Mouse (Mus musculus) gastrocnemius, adult 8-10 months (tissue): Measurements from ENCODE around the gene Zfp715. TPM values are rescaled to one million over a fixed set of nuclear protein-coding genes. Genes with fewer than 3 reads are reported as not detected.
"Not testable (repeated sequence)": the region's sequence is repeated elsewhere in the genome, so short reads cannot be mapped to it uniquely, and the experiment has no call there.

Experiments used
- DNase-seq, 2 experiments: peaks; one replicate each; pipeline ENCODE4 v3.0.0; 2022; ENCODE audit warnings: low spot score in 2 of 2
- total RNA-seq, 4 experiments: library from RNA; stranded (reverse); gene quantifications; 2 replicates each; pipeline ENCODE4 v1.2.4; 2022

The Zfp715 gene
- total RNA-seq: 10 to 100 TPM in 2 of 4 experiments, 1 to 10 TPM in 2; 9.9 to 11.7 (median 10.6) TPM

GRCm38 (mm10) chr7:43313013-43313428, at the start of gene Zfp715:
TSS of gene Zfp715 (minus strand) at chr7:43313294.
- DNase-seq: peak; percentile 75 to 88

DNA sequence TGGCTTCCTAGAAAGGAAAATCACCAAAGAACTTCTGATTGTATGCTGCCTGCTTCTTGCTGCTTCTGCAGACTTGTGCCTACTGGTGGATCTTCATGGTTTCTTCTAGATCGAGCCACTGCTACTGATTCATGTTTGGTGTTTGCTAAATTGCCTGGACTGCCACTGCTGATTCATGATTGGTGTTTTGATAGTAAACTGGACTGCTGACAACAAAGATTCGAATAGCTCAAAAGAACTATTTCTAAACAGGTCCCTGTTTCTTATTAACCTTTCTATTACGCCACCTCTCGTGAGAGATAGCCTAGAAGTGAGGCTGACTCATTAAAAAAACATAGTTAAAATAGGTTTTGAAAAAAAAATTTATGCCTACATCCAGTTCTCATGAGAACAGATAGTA, 48.9 kb upstream of the Zfp715 start:
- DNase-seq: no peak

GRCm38 (mm10) chr7:43361442-43361841, 48.3 kb upstream of the Zfp715 start:
- no peak for DNase-seq

DNA sequence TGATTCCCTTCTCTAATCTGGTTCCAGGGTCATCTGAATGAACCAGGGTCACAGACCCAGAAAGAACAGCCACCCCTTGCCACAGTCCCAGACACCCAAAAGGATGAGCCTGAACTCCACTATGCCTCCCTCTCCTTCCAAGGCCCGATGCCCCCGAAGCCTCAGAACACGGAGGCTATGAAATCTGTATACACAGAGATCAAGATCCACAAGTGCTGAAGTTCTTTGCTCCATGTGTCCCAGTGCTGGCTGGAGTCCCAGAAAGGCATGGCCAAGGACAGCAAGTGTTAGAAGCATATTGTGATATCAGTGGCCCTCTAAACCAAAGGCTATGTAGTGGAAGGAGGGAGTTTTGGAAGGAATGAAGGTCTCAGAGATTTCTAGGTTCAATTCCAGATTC, 45.5 kb upstream of the Zfp715 start:
- DNase-seq: no peak

DNA sequence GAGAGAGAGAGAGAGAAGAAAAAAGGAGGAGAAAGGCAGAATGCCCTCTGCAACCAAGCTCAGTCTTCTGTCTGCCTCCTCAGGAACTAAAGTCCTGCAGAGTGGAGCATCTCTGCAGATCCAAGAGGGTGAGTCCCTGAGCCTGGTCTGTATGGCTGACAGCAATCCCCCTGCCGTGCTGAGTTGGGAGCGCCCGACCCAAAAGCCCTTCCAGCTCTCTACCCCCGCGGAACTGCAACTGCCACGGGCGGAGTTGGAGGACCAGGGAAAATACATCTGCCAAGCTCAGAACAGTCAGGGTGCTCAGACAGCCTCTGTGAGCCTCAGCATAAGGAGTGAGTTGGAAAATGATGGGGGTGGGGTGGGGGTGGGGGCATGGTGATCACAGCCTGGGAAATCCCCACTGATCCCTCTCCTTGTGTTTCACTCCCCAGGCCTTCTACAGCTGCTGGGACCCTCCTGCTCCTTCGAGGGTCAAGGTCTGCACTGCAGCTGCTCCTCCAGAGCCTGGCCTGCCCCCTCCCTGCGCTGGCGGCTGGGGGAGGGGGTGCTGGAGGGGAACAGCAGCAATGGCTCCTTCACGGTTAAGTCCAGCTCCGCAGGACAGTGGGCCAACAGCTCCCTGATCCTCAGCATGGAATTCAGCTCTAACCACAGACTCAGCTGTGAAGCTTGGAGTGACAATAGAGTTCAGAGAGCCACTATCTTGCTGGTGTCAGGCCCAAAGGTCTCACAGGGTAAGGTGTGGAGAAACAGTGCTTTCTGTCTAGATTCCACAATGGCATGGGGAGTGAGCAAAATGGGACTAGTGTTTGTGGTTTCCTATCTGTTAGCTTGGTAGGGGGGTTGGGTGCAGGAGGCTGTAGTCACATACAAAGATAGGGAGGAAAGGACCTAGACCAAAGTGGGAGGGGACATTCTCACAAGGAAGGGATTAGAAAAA, 42.1 kb upstream of the Zfp715 start:
- DNase-seq: no peak

- DNase-seq: no peak
These were observed 40.7 kb upstream of the Zfp715 start for GRCm38 (mm10) chr7:43353758-43354157.

GRCm38 (mm10) chr7:43353118-43353517, 40.0 kb upstream of the Zfp715 start:
- no peak for DNase-seq

DNA sequence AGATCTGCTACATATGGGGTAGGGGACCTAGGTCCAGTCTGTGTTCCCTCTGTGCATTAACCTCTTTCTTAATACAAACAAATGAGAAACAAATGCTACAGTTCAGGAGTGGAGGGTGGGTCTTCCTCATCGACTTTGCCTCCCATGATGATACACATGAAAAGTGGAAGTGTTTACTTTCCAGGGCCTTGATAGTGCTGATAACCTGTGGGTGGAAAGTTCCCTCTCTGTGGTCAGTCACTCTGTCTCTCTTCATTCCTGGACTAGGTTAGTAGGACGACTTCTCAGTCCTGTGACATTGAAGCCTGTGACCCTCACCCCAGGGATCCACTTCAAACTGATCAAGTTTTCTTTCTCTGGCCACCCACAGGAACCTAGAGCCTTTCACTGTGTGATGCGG, 38.1 kb upstream of the Zfp715 start, which contains the start of gene Siglecf:
Siglecf (plus strand) TSS at position 188 of the 400 bp plus-strand sequence.
- DNase-seq: no peak

DNA sequence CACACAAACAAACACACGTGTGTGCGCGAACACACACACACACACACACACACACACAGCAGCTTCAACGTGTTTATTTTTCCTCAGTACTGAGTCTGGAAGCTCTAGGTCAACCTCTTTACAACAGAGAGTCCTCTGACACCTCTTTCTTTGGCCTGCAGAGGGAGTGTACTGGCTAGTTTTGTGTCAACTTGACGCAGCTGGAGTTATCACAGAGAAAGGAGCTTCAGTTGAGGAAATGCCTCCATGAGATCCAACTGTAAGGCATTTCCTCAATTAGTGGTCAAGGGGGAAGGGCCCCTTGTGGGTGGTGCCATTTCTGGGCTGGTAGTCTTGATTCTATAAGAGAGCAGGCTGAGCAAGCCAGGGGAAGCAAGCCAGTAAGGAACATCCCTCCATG, 36.5 kb upstream of the Zfp715 start:
- not testable (repeated sequence) for DNase-seq

- DNase-seq: no peak
These were observed 33.5 kb upstream of the Zfp715 start for GRCm38 (mm10) chr7:43346571-43346970.

DNA sequence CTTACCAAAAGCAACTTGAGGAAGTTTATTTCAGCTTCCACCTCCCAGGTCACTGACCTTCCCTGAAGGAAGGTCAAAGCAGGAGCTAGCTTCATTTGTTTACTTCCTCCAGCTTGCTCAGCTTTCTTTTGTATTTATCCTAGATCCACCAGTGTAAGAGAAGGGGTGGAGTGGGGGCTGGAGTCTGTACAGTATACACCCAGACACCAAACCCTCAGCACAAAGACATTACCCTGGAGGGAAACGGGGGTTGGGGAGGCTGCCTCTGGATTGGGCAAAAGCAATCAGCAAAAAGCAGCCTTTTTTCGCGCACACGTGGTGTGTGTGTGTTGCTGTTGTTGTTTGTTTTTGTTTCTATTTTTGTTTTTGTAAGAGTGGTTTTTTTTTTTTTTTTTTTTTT, 33.1 kb upstream of the Zfp715 start:
- no peak for DNase-seq

GRCm38 (mm10) chr7:43344491-43344890, 31.4 kb upstream of the Zfp715 start:
- no peak for DNase-seq

GRCm38 (mm10) chr7:43344020-43344419, 30.9 kb upstream of the Zfp715 start:
- DNase-seq: no peak

DNA sequence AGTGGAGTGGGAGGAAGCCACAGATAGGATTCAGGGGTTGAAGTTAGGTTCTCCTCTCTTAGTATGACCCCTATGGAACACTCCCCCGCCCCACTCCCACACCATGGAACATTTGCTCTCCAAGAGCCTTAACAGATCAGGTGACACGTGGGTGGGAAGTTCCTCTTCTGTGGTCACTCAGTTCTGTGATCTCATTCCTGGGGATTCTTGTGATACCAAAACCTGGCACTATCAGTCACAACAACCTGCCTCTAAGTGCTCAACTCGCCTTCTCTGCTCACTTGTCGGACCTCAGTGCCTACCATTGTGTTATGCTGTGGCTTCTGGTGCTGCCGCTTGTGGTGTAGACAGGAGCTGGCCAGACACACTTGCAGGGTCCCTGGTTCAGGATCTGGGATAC, 30.1 kb upstream of the Zfp715 start:
- no peak for DNase-seq

DNA sequence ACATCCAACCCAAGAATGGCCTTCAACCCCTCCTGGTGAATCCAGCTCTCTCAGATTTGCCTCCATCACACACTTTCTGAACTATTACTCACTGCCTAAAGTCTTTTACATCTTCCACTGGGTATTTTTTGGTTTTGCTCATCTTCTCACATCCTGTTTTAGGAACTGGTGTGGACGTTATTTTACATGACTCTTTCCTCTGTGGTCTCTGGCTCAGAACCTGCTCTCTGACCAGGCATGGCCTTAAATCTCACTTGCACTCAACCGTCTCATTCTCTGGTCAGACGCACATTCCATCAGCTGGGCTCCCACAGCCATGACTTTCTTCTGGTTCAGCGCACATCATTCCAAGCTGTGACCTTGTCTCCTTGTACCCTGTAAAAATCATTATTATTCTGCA, 27.7 kb upstream of the Zfp715 start:
- no peak for DNase-seq

GRCm38 (mm10) chr7:43333899-43334298, 20.8 kb upstream of the Zfp715 start:
- peak in 1 of 2 experiments; percentile 46 for DNase-seq

DNA sequence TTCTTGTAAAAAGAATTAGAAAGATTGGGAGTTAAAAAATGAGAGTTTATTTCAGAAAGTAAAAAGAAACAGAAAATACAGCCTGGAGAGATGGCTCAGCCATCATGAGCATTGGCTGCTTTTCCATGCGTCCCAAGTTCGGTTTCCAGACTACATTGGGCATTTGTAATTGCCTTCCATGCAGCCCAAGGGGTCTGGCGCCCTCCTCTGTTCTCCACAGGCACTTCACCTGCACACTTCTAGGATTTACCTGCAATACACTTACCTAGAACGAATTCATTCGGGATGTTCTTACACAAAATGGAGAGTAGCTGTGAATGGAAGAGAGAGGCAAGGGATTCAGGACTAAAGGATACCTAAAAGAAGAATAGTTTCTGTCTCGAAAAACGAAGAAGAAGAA, 20.1 kb upstream of the Zfp715 start:
- peak; percentile 26 to 54 for DNase-seq

DNA sequence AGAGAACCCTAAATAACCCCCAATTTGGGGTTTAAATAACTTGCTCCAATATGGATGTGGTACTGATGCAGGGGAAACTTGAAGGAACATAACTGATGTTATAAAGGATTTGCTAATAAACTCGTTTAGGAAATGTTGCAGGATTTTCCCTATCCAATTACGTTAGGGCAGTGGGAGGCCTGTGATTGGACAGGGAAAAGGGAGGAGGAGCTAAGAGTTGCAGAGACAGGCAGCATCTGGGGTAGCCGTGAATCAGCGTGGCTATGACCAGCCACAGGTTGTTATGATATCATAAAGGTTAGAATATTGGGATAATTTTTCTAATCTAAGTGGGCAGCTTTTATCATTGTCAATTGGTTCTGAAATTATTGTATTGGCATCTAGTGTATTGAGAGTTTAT, 15.0 kb upstream of the Zfp715 start:
- no peak for DNase-seq

- DNase-seq: no peak
These were observed 13.2 kb upstream of the Zfp715 start for GRCm38 (mm10) chr7:43326223-43326780.

- peak in 1 of 2 experiments; percentile 19 for DNase-seq
These were observed 595 bp downstream of the Zfp715 start for GRCm38 (mm10) chr7:43312386-43313012.

- no peak for DNase-seq
These were observed 1.5 kb downstream of the Zfp715 start for GRCm38 (mm10) chr7:43311632-43312031.

GRCm38 (mm10) chr7:43309069-43309468, 4.0 kb downstream of the Zfp715 start:
- no peak for DNase-seq
